ENCODE assay signal across 9 mouse cellular contexts in the genomic region with DNA sequence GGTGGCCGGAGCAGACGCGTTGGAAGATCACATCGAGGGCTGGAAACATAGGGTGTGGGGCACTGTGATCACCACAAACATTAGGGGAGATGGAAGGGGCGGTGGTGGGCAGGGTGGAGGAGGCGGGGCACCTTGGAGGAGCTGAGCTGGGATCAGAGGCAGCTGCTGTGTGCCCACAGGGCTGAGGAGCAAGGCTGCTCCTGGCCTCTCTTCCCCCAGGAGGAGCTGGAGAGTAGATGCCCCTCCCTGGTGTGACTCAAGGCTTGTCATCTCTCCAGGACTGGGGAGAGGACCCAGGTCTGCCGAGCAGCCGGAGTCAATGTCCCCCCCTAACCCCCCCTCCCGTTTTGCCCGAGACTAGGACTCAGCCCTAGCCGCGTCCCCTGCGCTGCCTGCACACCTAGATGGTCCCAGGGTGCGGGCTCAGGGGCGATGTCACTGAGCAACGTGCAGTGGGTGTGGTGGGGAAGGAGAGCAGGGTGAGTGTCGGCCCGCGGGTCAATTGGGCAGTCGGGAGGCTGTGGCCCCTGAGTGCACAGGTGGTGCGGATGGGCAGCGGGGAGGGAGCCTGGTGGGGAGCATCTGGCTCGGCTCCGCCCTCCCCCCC. TPM values are rescaled to one million over a fixed set of nuclear protein-coding genes. Genes with fewer than 3 reads are reported as not detected.
DNase-seq lines count a peak whose midpoint lies in the region; ATAC-seq and TF ChIP-seq lines count a peak whose summit lies in the region.
"Had no signal": no experiment of that assay in that cellular context is flagged by ENCODE, and none has a peak within 500 bp of the region (broad histone marks: within the 10 kb centered on the region; RNA-seq: fewer than 3 reads in every experiment).

No protein-coding gene starts in this region.

- H3K9me3 ChIP-seq in E14TG2a.4 (ENCODE audit: low read length), result no peaks in the 10 kb centered on the region
- no peaks in the 10 kb centered on the region for H3K9me3 ChIP-seq in forebrain, embryonic 15.5 days
- H3K9me3 ChIP-seq in limb, embryonic 15.5 days, result no peaks in the 10 kb centered on the region

- WGBS in forebrain, embryonic 15.5 days, result 17% methylated on average over 15 of the region's 24 CpGs
- 36% methylated on average over 21 of the region's 24 CpGs for WGBS in limb, embryonic 15.5 days

- ATAC-seq in forebrain, embryonic 15.5 days (replicated peaks), result no peak
- peak; percentile 44; the same call in 1 of the 2 replicates for ATAC-seq in limb, embryonic 15.5 days (ENCODE audit: insufficient number of reproducible peaks, low FRiP score, low TSS enrichment, low read depth)

- no peaks in the 10 kb centered on the region for H3K4me1 ChIP-seq in E14TG2a.4 (replicated peaks; ENCODE audit: low read depth, low read length)
- H3K4me1 ChIP-seq in forebrain, embryonic 15.5 days, result no peaks in the 10 kb centered on the region
- peaks cover 6% of the 10 kb centered on the region; the same call in 1 of the 2 replicates for H3K4me1 ChIP-seq in limb, embryonic 15.5 days

- peak overlapping the region; percentile 29 for H3K4me3 ChIP-seq in E14TG2a.4 (replicated peaks; ENCODE audit: low read length)
- 0 out of 2 replicates have a peak overlapping the region, but pooled peaks have one; percentile 10 for H3K4me3 ChIP-seq in forebrain, embryonic 15.5 days
- no peak overlapping the region for H3K4me3 ChIP-seq in limb, embryonic 15.5 days
- H3K4me3 ChIP-seq: left cerebral cortex, adult 2 months had no signal

- no peak for TF ChIP-seq CTCF in E14TG2a.4 (conservative IDR thresholded peaks at IDR 0.05; ENCODE audit: low read length)

- peaks cover 11% of the 10 kb centered on the region for H3K27me3 ChIP-seq in E14TG2a.4 (ENCODE audit: insufficient read depth, low read length)
- H3K27me3 ChIP-seq in forebrain, embryonic 15.5 days, result peaks cover 2% of the 10 kb centered on the region
- peaks cover 29% of the 10 kb centered on the region for H3K27me3 ChIP-seq in limb, embryonic 15.5 days

- DNase-seq in embryo, embryonic 10.5 days (ENCODE audit: low spot score), result peak; percentile 0
- DNase-seq in embryo, embryonic 9.5 days (ENCODE audit: extremely low spot score), result no peak
- DNase-seq in Muller cell, postnatal 12 days (ENCODE audit: inconsistent ontology term), result no peak
- DNase-seq in right cerebral cortex, adult 2 months (ENCODE audit: low spot score in 2 of 2), result no peak
- DNase-seq in kidney, postnatal 14 days, result no peak

- no peak overlapping the region for H3K27ac ChIP-seq in forebrain, embryonic 15.5 days (replicated peaks)
- no peak overlapping the region for H3K27ac ChIP-seq in limb, embryonic 15.5 days
- H3K27ac ChIP-seq: left cerebral cortex, adult 2 months had no signal

- H3K4me2 ChIP-seq in forebrain, embryonic 15.5 days (replicated peaks), result peak overlapping the region; percentile 29
- H3K4me2 ChIP-seq in limb, embryonic 15.5 days, result peak overlapping the region; percentile 24; the same call in 1 of the 2 replicates

- H3K36me3 ChIP-seq in E14TG2a.4 (ENCODE audit: insufficient read depth, low read length), result no peaks in the 10 kb centered on the region
- no peaks in the 10 kb centered on the region for H3K36me3 ChIP-seq in forebrain, embryonic 15.5 days
- H3K36me3 ChIP-seq in limb, embryonic 15.5 days, result no peaks in the 10 kb centered on the region

- no peak overlapping the region for H3K9ac ChIP-seq in forebrain, embryonic 15.5 days (replicated peaks)
- H3K9ac ChIP-seq in limb, embryonic 15.5 days, result no peak overlapping the region

RNA-seq across cellular contexts. Expression of gene Slc16a2, which starts 57.6 kb away (rescaled TPM):
- polyA plus RNA-seq in forebrain, embryonic 15.5 days (2015; fragmentation: Nextera tagmentation; extraction: Ambion mirVana), result 28.9 and 29.8 TPM in 2 replicates
- 29.9 and 36.4 TPM in 2 replicates for polyA plus RNA-seq in limb, embryonic 15.5 days (2015; fragmentation: Nextera tagmentation; extraction: Ambion mirVana)
